Mouse (Mus musculus) v-Abl transformed pro-B cells (cell line): ENCODE measurements around the gene Fastkd3.
"Not testable (repeated sequence)": the region's sequence is repeated elsewhere in the genome, so short reads cannot be mapped to it uniquely, and the experiment has no call there.

Source experiments
- in situ Hi-C, 2 experiments: fragments of 400-800 bp; cut with MboI; formaldehyde crosslinking; loops; one replicate each; pipeline ENCODE4 v1.15.1; 2025; ENCODE audit not compliant: unreplicated experiment in 2 of 2

Fastkd3 gene

DNA sequence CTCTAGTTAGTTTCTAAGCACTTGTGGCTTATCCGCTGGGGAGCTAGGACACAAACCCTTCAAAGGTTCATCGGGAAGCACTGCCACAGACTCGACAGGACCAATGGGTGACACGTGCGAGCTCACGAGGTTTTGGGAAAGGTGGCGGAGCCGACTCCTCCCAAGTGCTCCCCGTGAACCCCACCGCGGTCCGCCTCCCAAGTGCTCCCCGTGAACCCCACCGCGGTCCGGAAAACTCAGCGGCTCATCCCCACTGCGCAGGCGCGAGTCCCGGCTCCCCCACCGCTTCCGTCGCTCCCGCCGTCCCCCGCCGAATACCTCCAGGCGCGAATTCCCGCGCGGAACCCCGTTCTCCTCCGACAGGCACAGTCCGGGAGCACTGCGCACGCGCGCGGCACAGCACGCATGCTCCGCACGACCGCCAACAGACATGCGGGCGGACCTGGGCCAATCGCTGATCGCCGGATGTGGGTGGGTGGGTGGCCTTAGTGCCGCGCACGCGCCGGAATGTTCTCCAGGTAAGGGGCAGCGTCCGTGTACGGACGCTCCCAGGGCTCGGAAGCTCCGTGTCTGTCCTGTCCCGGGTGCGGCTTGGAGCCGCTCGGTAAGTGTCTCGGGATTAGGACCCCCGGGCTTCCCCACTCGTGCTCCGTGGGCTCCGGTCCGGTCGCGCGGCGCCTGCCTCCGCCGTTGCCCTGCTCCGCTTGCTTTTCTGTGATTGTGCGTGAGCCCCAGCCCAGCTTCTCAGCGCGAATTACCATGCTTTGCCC is at the start of gene Fastkd3, which contains the start of gene Mtrr:
TSS of gene Fastkd3 (plus strand) at position 488 of the 770 bp plus-strand sequence.
TSS of gene Mtrr (minus strand) at position 403 of the 770 bp plus-strand sequence.
- in situ Hi-C loops: loop anchor here (5.0 to 25.0 kb wide), 8 partner anchors 845 to 1645 kb away; partner anchors contain the start of genes Med10 (in 2 of the 2), Srd5a1 (in 2 of the 2), Gm28557 (in 1 of the 2) and Nsun2 (in 1 of the 2)

DNA sequence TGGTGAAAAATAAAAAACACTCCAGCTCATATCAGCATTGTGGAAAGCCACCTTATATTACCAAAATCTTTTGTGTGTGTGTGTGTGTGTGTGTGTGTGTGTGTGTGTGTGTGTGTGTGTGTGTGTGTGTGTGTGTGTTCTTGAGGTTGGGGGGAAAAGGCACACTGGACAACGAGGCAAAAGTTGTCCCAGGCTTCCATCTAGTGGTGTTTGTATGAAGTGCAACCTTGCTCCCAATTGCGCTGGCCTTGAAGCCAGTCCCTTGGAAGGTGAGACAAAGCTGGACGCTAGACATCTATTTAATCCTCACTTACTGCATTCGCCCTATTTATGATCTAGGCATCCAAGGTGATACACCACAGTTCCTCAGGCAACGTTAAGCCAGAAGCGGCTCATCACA is 28.6 kb upstream of the Fastkd3 start:
- in situ Hi-C loops: not testable (repeated sequence)

DNA sequence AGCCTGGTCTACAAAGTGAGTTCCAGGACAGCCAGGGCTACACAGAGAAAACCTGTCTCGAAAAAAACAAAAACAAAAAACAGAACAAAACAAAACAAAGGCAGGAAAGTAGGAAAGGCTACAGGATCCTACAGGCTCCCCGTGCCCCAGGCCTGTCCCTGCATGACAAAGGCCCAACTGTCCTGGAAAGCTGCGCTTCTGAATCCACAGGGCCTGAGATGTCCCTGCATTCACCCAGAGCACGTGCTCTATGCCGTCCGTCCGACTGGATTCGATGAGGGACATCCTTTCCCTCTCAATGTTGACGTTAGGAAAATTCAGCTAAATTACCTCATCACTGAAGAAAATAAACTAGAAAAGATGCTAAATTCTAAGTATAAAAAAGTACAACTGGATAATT is 13.9 kb upstream of the Fastkd3 start:
- in situ Hi-C loops: loop anchor here in 1 of 2 experiments (10.0 kb wide), 1 partner anchor 513 kb away; no protein-coding TSS in a partner anchor

DNA sequence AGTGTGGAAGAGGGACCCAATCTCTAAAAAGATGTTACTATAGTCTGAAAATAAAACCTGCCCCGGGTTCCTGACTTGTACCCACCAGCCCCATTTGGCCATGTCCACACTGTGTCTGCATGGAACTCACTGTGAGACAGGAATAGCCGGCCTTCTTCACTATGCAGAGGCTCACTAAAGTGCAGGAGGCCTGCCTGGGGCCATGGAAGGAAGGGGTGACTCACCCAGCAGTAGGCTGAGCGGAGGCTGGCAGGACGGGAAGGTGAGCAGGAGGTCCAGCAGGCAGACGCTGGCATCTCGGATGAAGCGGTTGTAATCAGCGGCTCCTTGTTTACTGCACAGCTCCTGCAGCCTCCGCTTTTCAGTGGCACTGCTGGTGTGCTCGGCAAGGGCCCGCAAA is 13.5 kb upstream of the Fastkd3 start:
- in situ Hi-C loops: loop anchor here in 1 of 2 experiments (10.0 kb wide), 1 partner anchor 514 kb away; no protein-coding TSS in a partner anchor

DNA sequence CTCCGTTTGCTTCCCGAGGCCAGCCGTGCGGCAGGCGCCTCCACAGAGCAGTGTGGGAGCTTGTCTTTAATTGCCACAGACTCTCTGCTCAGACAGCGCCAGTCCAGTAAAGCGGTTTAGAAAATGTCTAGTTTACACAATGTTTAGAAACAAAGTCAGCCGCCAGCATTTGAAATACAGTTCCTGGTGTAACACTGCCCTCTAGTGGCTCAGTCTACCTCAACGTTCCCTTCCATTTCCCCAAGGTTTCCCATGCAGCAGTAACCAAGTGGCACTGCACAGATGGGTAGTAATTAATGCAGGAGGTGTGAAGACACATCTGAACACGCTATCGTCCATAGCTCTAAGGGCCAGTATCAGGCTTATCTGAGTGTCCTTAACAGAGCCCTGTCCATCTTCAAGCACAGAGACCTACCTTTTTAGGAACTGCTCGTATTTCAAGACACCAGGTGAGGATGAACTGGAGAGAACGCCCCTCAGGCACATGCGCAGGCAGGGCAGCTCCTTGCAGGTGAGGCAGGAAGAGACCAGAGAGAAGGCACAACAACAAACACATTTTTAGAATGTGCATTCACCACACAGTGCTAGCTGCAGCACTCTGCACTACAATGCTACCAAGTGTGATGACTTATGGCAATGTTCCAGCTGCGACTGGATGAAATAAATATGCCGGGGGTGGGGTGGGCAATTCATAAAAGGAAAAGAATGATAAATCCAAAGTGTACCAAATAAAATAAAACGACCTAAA is 12.3 kb upstream of the Fastkd3 start:
- in situ Hi-C loops: loop anchor here in 1 of 2 experiments (10.0 kb wide), 1 partner anchor 515 kb away; no protein-coding TSS in a partner anchor

DNA sequence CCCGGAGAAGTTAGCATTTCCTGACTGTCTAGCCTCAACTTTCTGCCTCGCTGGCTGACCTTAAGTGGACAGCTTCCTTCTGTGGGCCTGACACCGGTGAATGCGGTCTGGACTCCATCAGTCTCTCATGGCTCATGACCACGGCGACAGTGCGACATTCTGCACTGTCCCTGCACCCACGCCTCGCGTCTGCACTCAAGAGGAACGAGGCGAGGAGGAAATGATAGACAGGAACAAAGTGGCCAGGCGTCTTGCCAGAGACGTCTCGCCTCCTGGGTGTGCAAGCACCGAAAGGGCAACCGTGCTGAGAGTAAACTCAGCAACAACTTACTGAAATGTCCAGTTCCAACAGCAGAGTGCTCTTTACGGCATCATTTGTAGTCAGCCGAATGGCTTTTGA is 9.8 kb upstream of the Fastkd3 start:
- in situ Hi-C loops: no loop called here

DNA sequence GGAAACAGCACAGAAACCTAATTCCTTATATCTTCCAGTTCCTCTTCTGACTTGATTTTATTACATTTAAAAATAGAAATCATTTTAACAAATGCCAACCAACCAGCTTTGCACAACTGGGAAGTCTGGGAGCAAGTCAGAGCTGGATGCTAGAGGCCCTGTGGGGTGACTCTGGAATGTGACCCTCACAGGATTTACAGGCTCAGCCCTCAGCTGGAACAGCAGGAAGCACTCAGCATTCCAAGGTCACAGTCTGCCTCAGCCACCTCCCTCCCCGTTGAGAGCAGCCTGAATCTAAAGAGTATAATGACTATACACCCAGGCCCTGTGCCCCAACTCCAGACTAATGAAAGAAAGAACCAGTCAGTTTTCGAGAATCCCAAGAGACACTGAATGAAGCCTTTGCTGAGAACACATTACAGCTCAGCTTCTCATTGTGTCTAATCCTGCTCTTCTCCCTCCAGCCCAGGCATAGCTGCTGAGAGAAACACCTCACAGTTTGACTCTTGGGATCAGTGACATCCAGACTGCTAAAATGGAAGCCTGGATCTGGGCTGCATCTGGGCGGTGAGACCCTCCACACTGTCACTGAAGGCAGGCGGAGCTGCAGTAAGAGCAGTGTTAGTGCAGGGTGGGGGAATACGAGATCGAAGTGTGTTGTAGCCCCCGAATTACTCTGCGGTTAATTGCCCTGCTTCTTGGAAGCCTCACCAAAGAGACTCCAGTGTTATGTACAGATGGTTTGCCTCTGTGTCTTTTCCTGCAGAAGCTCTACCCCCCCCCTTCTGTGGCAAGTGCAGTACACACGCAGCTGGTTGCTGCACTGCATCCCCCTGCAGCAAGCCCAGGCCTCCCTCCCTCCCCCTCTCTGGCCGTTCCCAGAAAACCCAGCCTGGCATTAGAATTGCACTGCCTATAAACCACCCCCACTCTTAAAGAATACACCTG is 8.8 kb upstream of the Fastkd3 start:
- in situ Hi-C loops: no loop called here

DNA sequence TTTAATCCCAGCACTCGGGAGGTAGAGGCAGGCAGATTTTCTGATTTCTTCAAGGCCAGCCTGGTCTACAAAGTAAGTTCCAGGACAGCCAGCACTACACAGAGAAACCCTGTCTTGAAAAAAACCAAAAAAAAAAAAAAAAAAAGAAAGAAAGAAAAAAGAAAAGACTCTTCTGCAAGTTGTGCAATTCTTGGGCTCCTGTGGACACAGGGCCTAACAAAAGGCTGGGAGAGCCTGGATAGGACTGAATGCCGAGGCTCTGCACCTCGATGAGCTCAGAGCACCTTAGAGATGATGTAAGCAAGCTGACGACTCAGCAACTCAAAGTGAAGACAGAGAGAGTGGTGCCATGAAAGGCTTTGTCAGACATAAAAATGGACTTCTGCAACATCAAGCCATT is 7.6 kb upstream of the Fastkd3 start:
- in situ Hi-C loops: no loop called here

DNA sequence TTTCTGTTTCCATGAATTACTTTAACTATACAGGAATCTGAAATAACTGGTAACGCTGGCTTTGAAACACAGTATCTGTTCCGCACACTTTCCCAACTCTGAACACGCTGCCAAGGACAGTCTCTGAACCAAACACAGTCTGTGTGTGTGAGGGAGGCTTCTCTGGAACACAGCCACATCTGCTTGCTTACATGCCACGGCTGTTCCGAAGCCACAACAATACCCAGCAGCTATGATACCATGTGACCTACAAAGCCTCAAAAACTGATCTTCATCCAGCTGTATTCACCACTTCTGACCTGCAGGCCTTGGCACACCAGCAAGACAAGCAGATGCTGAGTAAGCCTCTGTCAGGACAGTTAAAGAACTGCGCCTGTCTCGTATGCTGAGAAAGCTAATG is 4.1 kb upstream of the Fastkd3 start:
- in situ Hi-C loops: loop anchor here (25.0 kb wide), 6 partner anchors 841 to 1641 kb away; partner anchors contain the start of genes Med10 (in 2 of the 2), Gm28557 (in 1 of the 2), Rslcan18 (in 1 of the 2) and Srd5a1 (in 1 of the 2)

DNA sequence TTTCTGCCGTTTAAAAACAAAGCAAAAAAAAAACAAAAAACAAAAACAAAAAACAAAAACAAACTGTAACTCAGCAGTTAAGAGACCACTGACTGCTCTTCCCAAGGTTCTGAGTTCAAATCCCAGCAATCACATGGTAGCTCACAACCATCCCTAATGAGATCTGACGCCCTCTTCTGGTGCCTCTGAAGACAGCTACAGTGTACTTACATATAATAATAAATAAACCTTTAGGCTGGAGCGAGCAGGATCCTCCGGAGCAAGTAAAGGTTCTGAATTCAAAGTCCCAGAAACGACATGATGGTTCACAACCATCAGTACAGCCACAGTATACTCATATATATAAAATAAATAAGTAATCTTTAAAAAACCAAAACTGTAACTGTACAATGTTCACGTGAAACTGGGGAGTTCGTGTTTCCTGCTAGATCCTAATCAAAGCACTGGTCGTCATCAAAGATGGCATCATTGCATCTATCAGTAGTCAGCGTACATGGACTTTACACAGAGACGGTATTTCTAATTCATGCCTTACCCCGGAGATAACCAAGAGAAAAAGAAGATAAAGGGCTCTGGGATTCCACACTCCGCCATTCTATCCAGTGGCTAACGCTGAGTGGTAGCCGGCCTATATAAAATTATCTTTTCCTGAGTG is 821 bp upstream of the Fastkd3 start:
- in situ Hi-C loops: loop anchor here (5.0 to 25.0 kb wide), 8 partner anchors 844 to 1644 kb away; partner anchors contain the start of genes Med10 (in 2 of the 2), Srd5a1 (in 2 of the 2), Gm28557 (in 1 of the 2) and Nsun2 (in 1 of the 2)

DNA sequence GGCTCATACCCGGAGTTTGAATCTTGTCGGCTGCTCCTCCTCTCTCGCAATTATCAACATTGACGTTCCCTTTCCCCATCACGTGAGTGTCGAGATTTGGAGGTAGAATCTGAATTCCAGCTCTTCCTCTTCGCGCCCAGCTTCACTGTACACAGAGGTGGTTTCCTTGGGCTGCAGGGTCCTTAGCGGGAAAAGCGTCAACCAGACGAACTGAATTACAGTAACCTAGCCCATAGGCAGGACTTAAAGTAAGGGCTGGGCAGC is 415 bp downstream of the Fastkd3 start:
- in situ Hi-C loops: loop anchor here (5.0 to 25.0 kb wide), 8 partner anchors 845 to 1645 kb away; partner anchors contain the start of genes Med10 (in 2 of the 2), Srd5a1 (in 2 of the 2), Gm28557 (in 1 of the 2) and Nsun2 (in 1 of the 2)

DNA sequence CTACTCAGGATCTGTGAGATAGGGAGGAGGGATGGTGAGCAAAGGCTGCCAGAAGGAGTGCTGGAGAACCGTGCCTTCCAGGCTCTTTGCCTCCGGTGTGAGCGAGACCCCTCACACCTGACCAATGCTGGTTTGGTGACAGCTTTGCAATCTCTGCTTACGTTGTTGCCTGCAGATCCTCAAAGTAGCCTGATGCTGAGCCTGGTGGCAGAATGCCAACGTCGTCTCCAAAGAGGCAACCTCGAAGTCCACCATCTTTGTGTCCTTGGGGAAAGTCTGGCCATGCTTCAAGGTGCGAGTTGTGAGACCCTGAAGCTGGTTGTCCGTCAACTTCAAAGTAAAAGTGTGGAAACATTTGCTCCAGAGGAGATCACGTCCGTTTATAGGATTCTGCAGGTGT is 1.9 kb downstream of the Fastkd3 start:
- in situ Hi-C loops: loop anchor here (5.0 to 25.0 kb wide), 8 partner anchors 847 to 1647 kb away; partner anchors contain the start of genes Med10 (in 2 of the 2), Srd5a1 (in 2 of the 2), Gm28557 (in 1 of the 2) and Nsun2 (in 1 of the 2)

DNA sequence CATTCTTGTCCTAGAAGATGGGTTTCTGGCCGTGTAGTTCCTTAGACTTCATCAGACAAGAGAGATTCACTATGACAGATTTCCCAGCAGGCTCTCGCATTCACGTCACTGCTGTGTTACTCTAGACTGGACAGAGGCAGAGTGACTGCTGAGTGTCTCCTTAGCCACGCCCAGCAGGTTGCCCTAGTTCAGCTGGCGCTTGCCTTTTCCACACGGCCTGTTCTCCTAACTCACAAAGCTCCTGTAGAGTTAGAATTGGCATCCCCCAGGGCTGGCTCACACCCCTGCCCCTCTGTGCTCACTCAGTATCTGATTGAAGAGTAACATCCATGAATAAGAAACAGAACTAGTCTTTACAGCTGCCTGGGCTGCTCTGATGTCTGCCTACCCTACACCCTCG is 3.4 kb downstream of the Fastkd3 start:
- in situ Hi-C loops: loop anchor here (10.0 to 25.0 kb wide), 7 partner anchors 848 to 1648 kb away; partner anchors contain the start of genes Med10 (in 2 of the 2), Gm28557 (in 1 of the 2), Nsun2 (in 1 of the 2) and Rslcan18 (in 1 of the 2)

DNA sequence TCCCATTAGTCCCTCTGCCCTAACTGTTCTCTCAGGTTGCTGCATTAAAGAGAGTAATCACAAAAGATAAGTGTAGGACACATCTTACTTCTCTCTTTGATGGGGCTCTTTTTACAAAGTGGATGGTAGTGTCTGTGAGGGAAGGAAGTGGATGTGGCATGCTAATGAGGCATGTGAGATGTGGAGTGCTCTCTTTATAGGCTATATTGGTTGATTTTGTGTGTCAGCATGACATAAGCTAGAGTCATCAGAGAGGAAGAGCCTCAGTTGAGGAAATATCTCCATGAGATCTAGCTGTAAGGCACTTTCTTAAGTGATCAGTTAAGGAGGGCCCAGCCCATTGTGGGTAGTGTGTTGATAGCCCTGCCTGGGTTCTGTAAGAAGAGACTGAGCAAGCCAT is 6.3 kb downstream of the Fastkd3 start:
- in situ Hi-C loops: loop anchor here (10.0 to 25.0 kb wide), 7 partner anchors 851 to 1651 kb away; partner anchors contain the start of genes Med10 (in 2 of the 2), Gm28557 (in 1 of the 2), Nsun2 (in 1 of the 2) and Rslcan18 (in 1 of the 2)

DNA sequence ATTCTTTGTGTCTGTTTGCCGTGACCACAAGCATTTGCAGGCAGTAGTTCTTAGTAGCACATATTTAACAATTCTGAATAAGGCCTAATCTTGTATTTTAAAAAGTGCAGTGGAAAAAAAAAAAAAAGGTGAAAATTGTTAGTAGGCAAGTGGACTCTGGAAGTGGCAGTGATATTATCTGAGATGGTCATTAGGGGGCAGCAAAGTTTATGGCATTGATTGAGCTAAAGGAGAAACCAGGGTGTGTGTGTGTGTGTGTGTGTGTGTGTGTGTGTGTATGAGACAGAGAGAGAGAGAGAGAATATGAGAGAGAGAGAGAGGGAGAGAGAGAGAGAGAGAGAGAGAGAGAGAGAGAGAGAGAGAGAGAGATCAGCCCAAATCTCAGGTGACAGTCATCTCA is 11.8 kb downstream of the Fastkd3 start:
- in situ Hi-C loops: loop anchor here (25.0 kb wide), 6 partner anchors 856 to 1656 kb away; partner anchors contain the start of genes Med10 (in 2 of the 2), Gm28557 (in 1 of the 2), Rslcan18 (in 1 of the 2) and Srd5a1 (in 1 of the 2)

DNA sequence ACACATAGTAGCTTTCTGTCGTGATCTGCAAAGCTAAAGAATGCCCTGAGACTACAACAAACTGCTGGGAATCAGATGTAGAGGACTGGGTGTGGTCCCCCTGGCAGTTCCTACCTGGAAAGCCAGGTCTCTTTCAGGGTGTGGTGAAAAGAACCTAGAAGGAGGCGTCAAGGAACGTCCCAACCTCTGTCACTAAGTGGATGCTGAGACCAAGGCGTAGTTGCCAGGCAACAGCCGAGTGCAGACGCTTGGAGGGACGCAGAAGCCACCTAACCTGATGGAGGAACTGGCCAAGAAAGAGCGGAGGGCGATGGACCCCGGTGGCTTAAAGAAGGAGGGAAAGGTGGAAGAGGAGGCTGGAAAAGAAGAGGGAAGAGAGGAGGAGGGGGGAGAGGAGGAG is 15.2 kb downstream of the Fastkd3 start, which contains the start of gene 1700001L19Rik:
TSS of gene 1700001L19Rik (plus strand) at position 223 of the 400 bp plus-strand sequence.
- in situ Hi-C loops: loop anchor here (25.0 kb wide), 6 partner anchors 860 to 1660 kb away; partner anchors contain the start of genes Med10 (in 2 of the 2), Gm28557 (in 1 of the 2), Rslcan18 (in 1 of the 2) and Srd5a1 (in 1 of the 2)

DNA sequence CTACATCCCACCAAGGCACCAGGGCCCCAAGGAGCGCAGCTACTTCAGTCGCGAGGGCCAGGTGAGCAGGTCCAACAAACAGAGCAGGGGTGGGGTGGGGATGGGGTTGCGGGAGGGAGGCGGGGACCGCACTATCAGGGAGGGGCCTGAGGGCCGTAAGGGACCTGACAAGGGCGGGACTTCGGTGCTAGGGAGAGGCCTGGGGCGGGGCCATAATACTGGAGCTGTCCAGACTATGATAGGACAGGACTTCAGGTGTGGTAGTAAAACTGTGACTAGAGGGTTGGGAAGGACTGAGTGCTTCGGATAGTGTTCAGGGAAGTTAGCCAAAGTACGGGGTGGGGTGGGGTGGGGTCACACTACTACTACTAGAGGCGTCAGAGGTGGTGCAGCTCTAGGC is 15.6 kb downstream of the Fastkd3 start:
- in situ Hi-C loops: loop anchor here (25.0 kb wide), 6 partner anchors 860 to 1660 kb away; partner anchors contain the start of genes Med10 (in 2 of the 2), Gm28557 (in 1 of the 2), Rslcan18 (in 1 of the 2) and Srd5a1 (in 1 of the 2)

DNA sequence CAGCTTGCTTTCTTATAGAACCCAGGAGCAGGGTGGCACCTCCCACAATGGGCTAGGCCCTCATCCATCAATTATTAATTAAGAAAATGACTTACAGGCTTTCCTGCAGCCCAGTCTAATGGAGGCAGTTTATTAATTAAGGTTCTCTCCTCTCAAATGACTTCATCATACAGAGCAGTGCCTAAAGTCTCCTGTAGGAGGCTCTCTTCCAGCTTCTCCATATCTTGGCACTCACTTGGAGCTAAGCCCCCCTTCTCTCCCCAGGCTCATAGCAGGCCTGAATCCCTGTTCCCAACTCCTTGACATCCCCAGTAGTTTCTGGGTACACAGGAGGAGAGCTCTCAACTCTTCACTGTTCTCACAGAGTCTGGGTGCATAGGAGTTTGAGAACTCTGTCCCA is 16.9 kb downstream of the Fastkd3 start:
- in situ Hi-C loops: loop anchor here (25.0 kb wide), 6 partner anchors 862 to 1662 kb away; partner anchors contain the start of genes Med10 (in 2 of the 2), Gm28557 (in 1 of the 2), Rslcan18 (in 1 of the 2) and Srd5a1 (in 1 of the 2)
